8 mouse cellular contexts compared by ENCODE assay signal in genomic region chr12:112808587-112809364, GRCm38 (mm10). TPM values are rescaled to one million over a fixed set of nuclear protein-coding genes. Genes with fewer than 3 reads are reported as not detected.
DNase-seq lines count a peak whose midpoint lies in the region; ATAC-seq lines count a peak whose summit lies in the region.

Gene Clba1 (plus strand): TSS chr12:112808937.

- H3K4me1 ChIP-seq in heart, embryonic 14.5 days (ENCODE audit: control insufficient read depth in 2 of 2, insufficient read depth in 2 of 2, low read length in 2 of 2) = peaks cover 30 to 42% of the 10 kb centered on the region in 2 experiments
- peaks cover 18% of the 10 kb centered on the region for H3K4me1 ChIP-seq in liver, embryonic 13.5 days (replicated peaks)
- peaks cover 16% of the 10 kb centered on the region for H3K4me1 ChIP-seq in stomach, embryonic 16.5 days (ENCODE audit: control insufficient read depth, insufficient read depth, low read length)

- no peaks in the 10 kb centered on the region; the same call in 1 of the 2 replicates for H3K27me3 ChIP-seq in heart, embryonic 14.5 days (ENCODE audit: control insufficient read depth, insufficient read depth, low read length)
- H3K27me3 ChIP-seq in liver, embryonic 13.5 days = peaks cover 67% of the 10 kb centered on the region
- no peaks in the 10 kb centered on the region for H3K27me3 ChIP-seq in stomach, embryonic 16.5 days (ENCODE audit: control insufficient read depth, insufficient read depth, low read length)

- WGBS in heart, embryonic 14.5 days = 2% methylated on average over 60 of the region's 64 CpGs
- 3% methylated on average over 64 of the region's 64 CpGs for WGBS in liver, embryonic 13.5 days (ENCODE audit: insufficient replicate concordance)
- 1% methylated on average over 64 of the region's 64 CpGs for WGBS in stomach, embryonic 16.5 days

- ATAC-seq in erythroid progenitor cell, adult 5-6 weeks (replicated peaks; ENCODE audit: low FRiP score, poor library complexity, severe bottlenecking) = peak; percentile 85
- ATAC-seq in heart, embryonic 14.5 days (ENCODE audit: insufficient number of reproducible peaks, insufficient read depth, low FRiP score, low read depth) = peak; percentile 79
- peak; percentile 85 for ATAC-seq in liver, embryonic 13.5 days (ENCODE audit: low read depth)
- ATAC-seq in stomach, embryonic 16.5 days (ENCODE audit: insufficient read depth, low FRiP score) = peak; percentile 91

- no peaks in the 10 kb centered on the region for H3K9me3 ChIP-seq in heart, embryonic 14.5 days (ENCODE audit: control insufficient read depth, low read length)
- no peaks in the 10 kb centered on the region for H3K9me3 ChIP-seq in liver, embryonic 13.5 days (replicated peaks)
- no peaks in the 10 kb centered on the region for H3K9me3 ChIP-seq in stomach, embryonic 16.5 days (replicated peaks; ENCODE audit: control insufficient read depth, low read length)

- H3K9ac ChIP-seq in heart, embryonic 14.5 days (ENCODE audit: low read length) = peak within 1 kb of the TSS; percentile 73
- H3K9ac ChIP-seq in liver, embryonic 13.5 days = peak within 1 kb of the TSS; percentile 67
- H3K9ac ChIP-seq in stomach, embryonic 16.5 days (ENCODE audit: low read length) = peak within 1 kb of the TSS; percentile 72

- peak within 1 kb of the TSS; percentile 98 for H3K4me2 ChIP-seq in heart, embryonic 14.5 days (ENCODE audit: low read length)
- peak within 1 kb of the TSS; percentile 90 for H3K4me2 ChIP-seq in liver, embryonic 13.5 days
- H3K4me2 ChIP-seq in stomach, embryonic 16.5 days (ENCODE audit: low read depth, low read length) = peak within 1 kb of the TSS; percentile 100

- H3K27ac ChIP-seq in heart, embryonic 14.5 days (replicated peaks in 1 of 2; ENCODE audit: control insufficient read depth in 1 of 2, insufficient read depth in 1 of 2, low read depth in 2 of 2, low read length in 2 of 2) = peak within 1 kb of the TSS; percentile 49 to 56; a peak in 3 of 4 replicates
- no peak within 1 kb of the TSS for H3K27ac ChIP-seq in liver, embryonic 13.5 days
- peak within 1 kb of the TSS; percentile 42; the same call in 1 of the 2 replicates for H3K27ac ChIP-seq in stomach, embryonic 16.5 days (ENCODE audit: low read length)

- peak within 1 kb of the TSS; percentile 75 to 80 for H3K4me3 ChIP-seq in heart, embryonic 14.5 days (ENCODE audit: control insufficient read depth in 1 of 2, insufficient read depth in 1 of 2, low read depth in 1 of 2, low read length in 2 of 2)
- peak within 1 kb of the TSS; percentile 67 for H3K4me3 ChIP-seq in liver, embryonic 13.5 days (replicated peaks)
- peak within 1 kb of the TSS; percentile 72 for H3K4me3 ChIP-seq in stomach, embryonic 16.5 days (replicated peaks; ENCODE audit: low read length)

- peak; percentile 96 for DNase-seq in CD4-positive helper T cell, adult 2 months (ENCODE audit: low read depth, low spot score)
- peak; percentile 89 for DNase-seq in brain, embryonic 18.5 days (ENCODE audit: low read depth, low spot score)
- DNase-seq in kidney, postnatal 14 days = peak; percentile 95
- DNase-seq in liver, embryonic 13.5 days = peak; percentile 80
- peak; percentile 92 for DNase-seq in neural tube, embryonic 10.5 days (ENCODE audit: extremely low spot score, low spot score)

- H3K36me3 ChIP-seq in heart, embryonic 14.5 days (ENCODE audit: control insufficient read depth, insufficient read depth, low read length) = peaks cover 7% of the 10 kb centered on the region
- H3K36me3 ChIP-seq in liver, embryonic 13.5 days = no peaks in the 10 kb centered on the region
- H3K36me3 ChIP-seq in stomach, embryonic 16.5 days (ENCODE audit: control insufficient read depth, insufficient read depth, low read length) = no peaks in the 10 kb centered on the region

RNA-seq across cellular contexts. Expression of gene Clba1, which starts in this region (rescaled TPM):
- total RNA-seq in erythroid progenitor cell, adult 5-6 weeks (2015; ENCODE audit: low replicate concordance) = not detected in 2 replicates
- 0.51 TPM in 1 of 2 replicates, not detected in the other for total RNA-seq in erythroid progenitor cell, adult 5-6 weeks (2017; ENCODE audit: low replicate concordance)
- polyA plus RNA-seq in heart, embryonic 14.5 days (2014; fragmentation: Nextera tagmentation; extraction: Ambion mirVana) = 7.1 and 7.9 TPM in 2 replicates
- polyA plus RNA-seq in liver, embryonic 13.5 days (2015; fragmentation: Nextera tagmentation; extraction: Ambion mirVana) = 0.71 and 0.83 TPM in 2 replicates
- polyA plus RNA-seq in stomach, embryonic 16.5 days (2015; fragmentation: Nextera tagmentation; extraction: Ambion mirVana) = 5.8 and 6.9 TPM in 2 replicates

Comparison
In these comparisons a context has a peak if more than half of its experiments do, and no peak if none do; other contexts are left out.
1. Peak in ATAC-seq in erythroid progenitor cell, adult 5-6 weeks; RNA of the gene not detected or under 1 TPM.
2. Peak in DNase-seq, ATAC-seq, H3K4me3 ChIP-seq, H3K9ac ChIP-seq and H3K4me2 ChIP-seq in liver, embryonic 13.5 days; RNA of the gene not detected or under 1 TPM.